Mouse (Mus musculus): Measurements from ENCODE around the gene H3f3a. TPM values are rescaled to one million over a fixed set of nuclear protein-coding genes. Genes with fewer than 3 reads are reported as not detected.
A peak's percentile ranks its signal among the peaks of the same experiment; 100 is the strongest.

H3f3a gene
- polyA plus RNA-seq, 1 experiment, result 597 TPM

DNA sequence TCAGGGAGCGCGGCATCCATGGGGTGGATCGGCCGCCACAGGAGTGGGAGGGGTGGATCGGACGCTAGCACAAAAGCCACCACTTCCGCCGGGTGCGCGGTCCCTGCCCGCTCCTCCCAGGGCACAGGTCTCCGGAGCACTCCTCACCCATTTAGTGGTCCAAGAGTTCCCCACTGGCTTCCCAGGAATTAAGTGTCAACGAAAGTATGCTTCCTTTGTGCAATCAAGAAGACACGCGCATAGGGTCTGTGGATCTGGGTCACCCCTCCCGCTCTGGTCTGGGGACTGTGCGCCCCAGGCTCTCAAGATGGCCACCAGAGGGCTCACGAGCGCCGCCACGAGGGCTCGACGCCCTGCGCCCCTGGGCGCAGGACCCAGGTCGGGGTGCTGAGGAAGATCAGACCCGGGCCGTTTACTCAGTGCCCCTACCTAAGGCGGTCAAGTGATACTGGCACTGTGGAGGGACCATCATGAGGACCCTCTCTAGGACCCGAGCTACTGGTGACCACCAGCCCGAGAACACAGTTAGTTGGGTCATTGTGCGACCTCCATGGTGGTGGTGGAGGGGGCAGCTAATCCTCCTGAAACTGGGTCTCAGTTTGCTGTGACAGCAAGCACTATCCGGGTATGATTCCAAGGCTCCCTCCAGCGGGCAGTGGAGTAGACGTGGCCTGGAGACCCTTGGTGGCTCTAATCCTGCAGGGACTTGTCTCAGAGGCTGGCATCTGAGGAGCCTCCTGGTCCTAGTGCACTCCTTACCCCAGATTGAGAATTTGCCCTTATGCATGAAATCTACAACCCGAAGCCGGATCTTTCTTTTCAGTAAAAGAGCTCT lies 45.2 kb downstream of the H3f3a start:
- Histone ChIP-seq H3K4me3 (peak overlapping the region; percentile 33), H3K36me3 (ENCODE audit: control insufficient read depth, insufficient read depth) (no peaks in the 10 kb centered on the region), H3K4me2 (ENCODE audit: low read depth) (peak overlapping the region; percentile 76), H3K27me3 (ENCODE audit: control insufficient read depth, insufficient read depth, insufficient read length) (no peaks in the 10 kb centered on the region), H3K79me2 (ENCODE audit: control insufficient read depth, insufficient read depth) (no peaks in the 10 kb centered on the region), H3ac (ENCODE audit: control insufficient read depth, insufficient read length) (peak overlapping the region; percentile 3)
- TF ChIP-seq TCF3 (IDR thresholded peaks at IDR 0.05; ENCODE audit: insufficient read length, low read depth), result no peak
- no peak for TF ChIP-seq POLR2AphosphoS2 (IDR thresholded peaks at IDR 0.05; ENCODE audit: insufficient read length, low read depth)
- no peak for TF ChIP-seq TCF12 (IDR thresholded peaks at IDR 0.05; ENCODE audit: insufficient read depth, poor library complexity, severe bottlenecking)
- TF ChIP-seq POLR2A (IDR thresholded peaks at IDR 0.05; ENCODE audit: insufficient read length, low read depth), result peak; percentile 54
- TF ChIP-seq USF1 (IDR thresholded peaks at IDR 0.05; ENCODE audit: low read depth), result no peak

DNA sequence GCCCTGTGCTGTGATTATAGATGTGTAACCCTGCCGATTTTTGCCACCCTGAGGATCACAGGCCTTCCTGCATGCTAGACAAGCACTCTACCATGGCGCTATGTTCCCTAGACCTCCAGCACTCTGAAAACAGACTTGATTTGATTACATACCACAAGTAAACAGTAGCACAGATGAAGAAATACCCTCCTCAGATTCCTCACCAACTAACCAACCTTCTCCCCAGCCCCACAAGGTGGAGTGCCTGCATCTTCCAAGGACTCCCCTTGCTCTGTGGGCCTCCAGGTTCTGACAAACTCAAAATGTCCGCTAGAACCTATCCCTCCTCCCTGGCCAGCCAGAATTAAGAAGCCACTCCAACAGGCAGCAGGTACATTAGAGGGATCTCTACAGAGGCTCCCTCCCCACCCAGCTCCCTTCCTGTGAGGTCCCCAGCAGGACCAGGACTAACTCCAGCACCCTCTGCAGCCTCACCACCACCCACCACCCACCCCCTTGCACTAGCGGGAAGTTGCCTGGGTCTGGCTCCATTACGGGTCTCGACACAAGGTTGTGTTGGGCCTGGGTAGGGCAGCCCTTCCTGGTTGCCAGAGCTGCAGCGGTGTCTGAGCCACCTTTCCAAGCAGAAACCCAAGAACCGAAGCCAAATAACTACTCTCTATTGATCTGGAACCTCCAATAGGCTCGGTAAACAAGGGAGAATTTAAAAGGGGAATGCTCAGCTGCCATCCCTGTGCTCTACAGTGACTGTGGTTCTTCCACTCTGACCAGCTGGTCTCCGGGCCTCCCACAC lies 46.0 kb downstream of the H3f3a start:
- Histone ChIP-seq H3K4me3 (peak overlapping the region; percentile 33), H3K4me2 (ENCODE audit: low read depth) (peak overlapping the region; percentile 76), H3K79me2 (ENCODE audit: control insufficient read depth, insufficient read depth) (no peaks in the 10 kb centered on the region), H3K36me3 (ENCODE audit: control insufficient read depth, insufficient read depth) (no peaks in the 10 kb centered on the region), H3K27me3 (ENCODE audit: control insufficient read depth, insufficient read depth, insufficient read length) (no peaks in the 10 kb centered on the region), H3ac (ENCODE audit: control insufficient read depth, insufficient read length) (peak overlapping the region; percentile 3)
- TF ChIP-seq MYOD1 (IDR thresholded peaks at IDR 0.05; ENCODE audit: control insufficient read depth in 1 of 3, insufficient read length in 2 of 3, low read depth in 2 of 3) (peak in 1 of 3 experiments; percentile 51), TCF12 (IDR thresholded peaks at IDR 0.05; ENCODE audit: insufficient read depth, poor library complexity, severe bottlenecking) (no peak)

DNA sequence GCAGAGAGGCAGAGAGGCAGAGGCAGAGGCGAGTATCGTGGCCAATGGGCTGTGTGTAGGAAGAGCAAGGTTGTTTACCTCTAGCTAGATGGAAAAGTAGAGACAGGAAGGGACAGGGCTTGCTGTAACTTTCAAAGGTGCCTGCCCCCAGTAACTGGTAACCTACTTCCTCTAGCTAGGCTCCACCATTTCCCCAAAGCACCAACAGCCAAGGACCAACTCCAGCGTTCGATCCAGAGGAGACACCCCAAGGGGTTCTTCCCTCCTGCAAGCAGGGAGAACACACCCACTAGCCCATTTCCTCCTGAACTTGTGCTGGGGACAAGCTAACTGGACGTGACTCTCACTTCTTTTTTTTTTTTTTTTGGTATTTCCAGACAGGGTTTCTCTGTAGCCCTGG lies 47.2 kb downstream of the H3f3a start:
- TF ChIP-seq REST (IDR thresholded peaks at IDR 0.05; ENCODE audit: insufficient read depth, insufficient read length) (no peak), TCF3 (IDR thresholded peaks at IDR 0.05; ENCODE audit: insufficient read length, low read depth) (no peak), E2F4 (IDR thresholded peaks at IDR 0.05; ENCODE audit: insufficient read depth) (no peak), CEBPB (IDR thresholded peaks at IDR 0.05; ENCODE audit: insufficient read depth, poor library complexity, severe bottlenecking) (no peak), MYOG (IDR thresholded peaks at IDR 0.05; ENCODE audit: control insufficient read depth in 1 of 3, insufficient read depth in 1 of 3, insufficient read length in 2 of 3, low read depth in 2 of 3) (no peak), POLR2AphosphoS2 (IDR thresholded peaks at IDR 0.05; ENCODE audit: insufficient read length, low read depth) (no peak)
- Histone ChIP-seq H3K4me3 (no peak overlapping the region), H3K27me3 (ENCODE audit: control insufficient read depth, insufficient read depth, insufficient read length) (no peaks in the 10 kb centered on the region), H3K36me3 (ENCODE audit: control insufficient read depth, insufficient read depth) (no peaks in the 10 kb centered on the region), H3ac (ENCODE audit: control insufficient read depth, insufficient read length) (no peak overlapping the region), H3K4me2 (ENCODE audit: low read depth) (no peak overlapping the region), H3K79me2 (ENCODE audit: control insufficient read depth, insufficient read depth) (no peaks in the 10 kb centered on the region)

DNA sequence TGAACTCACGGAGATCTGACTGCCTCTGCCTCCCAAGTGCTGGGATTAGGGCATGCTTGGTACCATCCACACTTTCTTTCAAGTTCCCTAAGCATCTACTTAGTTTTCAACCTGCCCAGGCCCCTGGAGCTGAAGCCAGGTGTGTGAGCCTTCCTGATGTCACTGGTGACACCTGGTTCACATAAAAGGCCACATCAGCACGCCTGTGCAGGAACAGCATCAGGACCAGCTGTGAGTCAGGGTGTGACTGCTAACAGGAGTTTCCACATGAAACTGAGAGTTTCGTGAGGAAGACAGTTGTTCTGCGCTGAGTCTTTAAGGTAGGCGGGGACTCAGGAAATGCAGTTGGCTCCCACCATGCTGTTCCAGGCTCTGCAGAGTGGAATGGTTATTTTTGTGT lies 48.4 kb downstream of the H3f3a start:
- Histone ChIP-seq H3K36me3 (ENCODE audit: control insufficient read depth, insufficient read depth) (no peaks in the 10 kb centered on the region), H3ac (ENCODE audit: control insufficient read depth, insufficient read length) (no peak overlapping the region), H3K4me2 (ENCODE audit: low read depth) (no peak overlapping the region), H3K27me3 (ENCODE audit: control insufficient read depth, insufficient read depth, insufficient read length) (no peaks in the 10 kb centered on the region), H3K4me3 (no peak overlapping the region), H3K79me2 (ENCODE audit: control insufficient read depth, insufficient read depth) (no peaks in the 10 kb centered on the region)
- no peak for TF ChIP-seq MYOD1 (IDR thresholded peaks at IDR 0.05; ENCODE audit: control insufficient read depth in 1 of 3, insufficient read length in 2 of 3, low read depth in 2 of 3)
- TF ChIP-seq SRF (IDR thresholded peaks at IDR 0.05; ENCODE audit: control insufficient read depth, insufficient read length, low read depth), result no peak
- no peak for TF ChIP-seq MYOG (IDR thresholded peaks at IDR 0.05; ENCODE audit: control insufficient read depth in 1 of 3, insufficient read depth in 1 of 3, insufficient read length in 2 of 3, low read depth in 2 of 3)
- TF ChIP-seq TCF3 (IDR thresholded peaks at IDR 0.05; ENCODE audit: insufficient read length, low read depth), result no peak
- no peak for TF ChIP-seq POLR2AphosphoS2 (IDR thresholded peaks at IDR 0.05; ENCODE audit: insufficient read length, low read depth)
- no peak for TF ChIP-seq E2F4 (IDR thresholded peaks at IDR 0.05; ENCODE audit: insufficient read depth)
- no peak for TF ChIP-seq REST (IDR thresholded peaks at IDR 0.05; ENCODE audit: insufficient read depth, insufficient read length)
- TF ChIP-seq USF1 (IDR thresholded peaks at IDR 0.05; ENCODE audit: low read depth), result no peak
- TF ChIP-seq POLR2A (IDR thresholded peaks at IDR 0.05; ENCODE audit: insufficient read length, low read depth), result no peak
- no peak for TF ChIP-seq CEBPB (IDR thresholded peaks at IDR 0.05; ENCODE audit: insufficient read depth, poor library complexity, severe bottlenecking)
- TF ChIP-seq TCF12 (IDR thresholded peaks at IDR 0.05; ENCODE audit: insufficient read depth, poor library complexity, severe bottlenecking), result no peak
- no peak for TF ChIP-seq MAX (IDR thresholded peaks at IDR 0.05; ENCODE audit: low read depth)

DNA sequence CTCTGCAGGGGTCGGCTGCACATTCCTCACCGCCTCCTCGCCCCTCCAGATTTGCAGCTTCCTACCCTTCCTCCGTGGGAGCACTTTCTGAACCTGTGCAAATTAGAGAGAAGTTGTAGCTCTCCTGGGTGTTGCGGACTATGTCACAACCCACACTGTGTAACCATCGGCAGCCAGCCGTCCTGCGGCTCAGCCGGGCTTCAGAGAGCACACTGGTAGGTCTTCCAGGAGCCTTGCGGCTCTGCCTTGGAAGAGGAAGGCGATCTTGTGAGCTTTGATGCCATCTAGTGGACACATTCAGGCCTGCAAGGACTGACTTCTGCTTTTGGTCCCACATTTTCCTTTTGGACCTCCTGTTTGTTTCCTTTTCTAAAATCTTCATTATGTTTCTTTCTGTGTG lies 49.9 kb downstream of the H3f3a start:
- no peaks in the 10 kb centered on the region for H3K36me3 ChIP-seq (ENCODE audit: control insufficient read depth, insufficient read depth)
- no peak overlapping the region for H3K4me3 ChIP-seq
- TF ChIP-seq REST (IDR thresholded peaks at IDR 0.05; ENCODE audit: insufficient read depth, insufficient read length), result no peak
- TF ChIP-seq POLR2A (IDR thresholded peaks at IDR 0.05; ENCODE audit: insufficient read length, low read depth), result no peak
- TF ChIP-seq MYOD1 (IDR thresholded peaks at IDR 0.05; ENCODE audit: control insufficient read depth in 1 of 3, insufficient read length in 2 of 3, low read depth in 2 of 3), result no peak
- no peak for TF ChIP-seq MAX (IDR thresholded peaks at IDR 0.05; ENCODE audit: low read depth)
- no peak for TF ChIP-seq E2F4 (IDR thresholded peaks at IDR 0.05; ENCODE audit: insufficient read depth)
- no peak for TF ChIP-seq MYOG (IDR thresholded peaks at IDR 0.05; ENCODE audit: control insufficient read depth in 1 of 3, insufficient read depth in 1 of 3, insufficient read length in 2 of 3, low read depth in 2 of 3)
- no peak for TF ChIP-seq TCF3 (IDR thresholded peaks at IDR 0.05; ENCODE audit: insufficient read length, low read depth)
- peak overlapping the region; percentile 60 for H3K4me2 ChIP-seq (ENCODE audit: low read depth)
- H3K79me2 ChIP-seq (ENCODE audit: control insufficient read depth, insufficient read depth), result no peaks in the 10 kb centered on the region
- H3K27me3 ChIP-seq (ENCODE audit: control insufficient read depth, insufficient read depth, insufficient read length), result no peaks in the 10 kb centered on the region
- H3ac ChIP-seq (ENCODE audit: control insufficient read depth, insufficient read length), result no peak overlapping the region

All from myocyte (in vitro differentiated cells).